Mouse (Mus musculus): ENCODE data around the gene Kif26b. TPM values are rescaled to one million over a fixed set of nuclear protein-coding genes. Genes with fewer than 3 reads are reported as not detected.

Gene Kif26b
- polyA plus RNA-seq, 1 experiment from 2014 or later: 4.9 TPM

GRCm38 (mm10) chr1:178827223-178827622 lies 298.3 kb downstream of the Kif26b start:
- Histone ChIP-seq H3K4me2 (replicated peaks) (no peak overlapping the region), H3K27me3 (replicated peaks) (no peaks in the 10 kb centered on the region), H3K27ac (no peak overlapping the region), H3K9ac (no peak overlapping the region), H3K36me3 (no peaks in the 10 kb centered on the region), H3K4me1 (replicated peaks) (no peaks in the 10 kb centered on the region), H3K9me3 (no peaks in the 10 kb centered on the region), H3K4me3 (replicated peaks) (no peak overlapping the region)
- 81% methylated on average over 3 of the region's 3 CpGs for WGBS
- no peak for ATAC-seq

GRCm38 (mm10) chr1:178829456-178829855 lies 300.5 kb downstream of the Kif26b start:
- no peak overlapping the region for H3K27ac ChIP-seq
- H3K9me3 ChIP-seq: no peaks in the 10 kb centered on the region
- H3K9ac ChIP-seq: no peak overlapping the region
- no peaks in the 10 kb centered on the region for H3K36me3 ChIP-seq
- ATAC-seq: no peak
- no peak overlapping the region for H3K4me3 ChIP-seq (replicated peaks)
- WGBS: 75% methylated on average over 4 of the region's 4 CpGs
- H3K4me1 ChIP-seq (replicated peaks): no peaks in the 10 kb centered on the region
- no peaks in the 10 kb centered on the region for H3K27me3 ChIP-seq (replicated peaks)
- no peak overlapping the region for H3K4me2 ChIP-seq (replicated peaks)

- no peak overlapping the region for H3K27ac ChIP-seq
- H3K9ac ChIP-seq: no peak overlapping the region
- no peaks in the 10 kb centered on the region for H3K4me1 ChIP-seq (replicated peaks)
- H3K4me2 ChIP-seq (replicated peaks): no peak overlapping the region
- H3K4me3 ChIP-seq (replicated peaks): no peak overlapping the region
- H3K27me3 ChIP-seq (replicated peaks): no peaks in the 10 kb centered on the region
- no peaks in the 10 kb centered on the region for H3K36me3 ChIP-seq
- H3K9me3 ChIP-seq: no peaks in the 10 kb centered on the region
- WGBS: 72% methylated on average over 6 of the region's 6 CpGs
- ATAC-seq: no peak
These were observed 303.6 kb downstream of the Kif26b start for GRCm38 (mm10) chr1:178832571-178832970.

GRCm38 (mm10) chr1:178835805-178836204 lies 306.9 kb downstream of the Kif26b start:
- no peaks in the 10 kb centered on the region for H3K4me1 ChIP-seq (replicated peaks)
- no peaks in the 10 kb centered on the region for H3K9me3 ChIP-seq
- WGBS: 80% methylated on average over 9 of the region's 9 CpGs
- no peaks in the 10 kb centered on the region for H3K36me3 ChIP-seq
- no peak overlapping the region for H3K27ac ChIP-seq
- H3K4me2 ChIP-seq (replicated peaks): no peak overlapping the region
- ATAC-seq: no peak
- H3K27me3 ChIP-seq (replicated peaks): no peaks in the 10 kb centered on the region
- H3K9ac ChIP-seq: no peak overlapping the region
- H3K4me3 ChIP-seq (replicated peaks): no peak overlapping the region

GRCm38 (mm10) chr1:178836998-178837397 lies 308.1 kb downstream of the Kif26b start:
- 83% methylated on average over 1 of the region's 1 CpGs for WGBS
- no peak for ATAC-seq
- no peak overlapping the region for H3K4me2 ChIP-seq (replicated peaks)

GRCm38 (mm10) chr1:178838696-178839320 lies 309.9 kb downstream of the Kif26b start:
- no peaks in the 10 kb centered on the region for H3K4me1 ChIP-seq (replicated peaks)
- 74% methylated on average over 10 of the region's 10 CpGs for WGBS

More at GRCm38 (mm10) chr1:178836998-178837397, 308.1 kb downstream of the Kif26b start:
- Histone ChIP-seq H3K4me1 (replicated peaks) (no peaks in the 10 kb centered on the region), H3K9me3 (no peaks in the 10 kb centered on the region), H3K27ac (no peak overlapping the region), H3K27me3 (replicated peaks) (no peaks in the 10 kb centered on the region), H3K4me3 (replicated peaks) (no peak overlapping the region), H3K9ac (no peak overlapping the region), H3K36me3 (no peaks in the 10 kb centered on the region)

GRCm38 (mm10) chr1:178840311-178840710 lies 311.4 kb downstream of the Kif26b start:
- H3K27me3 ChIP-seq (replicated peaks): no peaks in the 10 kb centered on the region
- WGBS: 63% methylated on average over 7 of the region's 7 CpGs
- no peaks in the 10 kb centered on the region for H3K9me3 ChIP-seq
- ATAC-seq: no peak
- no peaks in the 10 kb centered on the region for H3K4me1 ChIP-seq (replicated peaks)
- H3K4me3 ChIP-seq (replicated peaks): no peak overlapping the region
- no peak overlapping the region for H3K4me2 ChIP-seq (replicated peaks)
- H3K27ac ChIP-seq: no peak overlapping the region
- no peak overlapping the region for H3K9ac ChIP-seq
- no peaks in the 10 kb centered on the region for H3K36me3 ChIP-seq

More at GRCm38 (mm10) chr1:178838696-178839320, 309.9 kb downstream of the Kif26b start:
- no peak overlapping the region for H3K4me2 ChIP-seq (replicated peaks)
- no peaks in the 10 kb centered on the region for H3K27me3 ChIP-seq (replicated peaks)
- H3K27ac ChIP-seq: no peak overlapping the region
- H3K36me3 ChIP-seq: no peaks in the 10 kb centered on the region
- H3K4me3 ChIP-seq (replicated peaks): no peak overlapping the region
- H3K9me3 ChIP-seq: no peaks in the 10 kb centered on the region
- no peak overlapping the region for H3K9ac ChIP-seq
- no peak for ATAC-seq

GRCm38 (mm10) chr1:178844839-178845238 lies 315.9 kb downstream of the Kif26b start:
- Histone ChIP-seq H3K27me3 (replicated peaks) (no peaks in the 10 kb centered on the region), H3K4me2 (replicated peaks) (no peak overlapping the region), H3K9me3 (no peaks in the 10 kb centered on the region), H3K27ac (no peak overlapping the region), H3K36me3 (no peaks in the 10 kb centered on the region), H3K4me3 (replicated peaks) (no peak overlapping the region), H3K9ac (no peak overlapping the region), H3K4me1 (replicated peaks) (no peaks in the 10 kb centered on the region)
- no peak for ATAC-seq
- WGBS: 83% methylated on average over 6 of the region's 6 CpGs

- H3K27me3 ChIP-seq (replicated peaks): no peaks in the 10 kb centered on the region
- no peak for ATAC-seq
- WGBS: 52% methylated on average over 5 of the region's 5 CpGs
These were observed 318.6 kb downstream of the Kif26b start for GRCm38 (mm10) chr1:178847569-178847968.

GRCm38 (mm10) chr1:178848380-178849106 lies 319.6 kb downstream of the Kif26b start:
- Histone ChIP-seq H3K9me3 (no peaks in the 10 kb centered on the region), H3K36me3 (no peaks in the 10 kb centered on the region), H3K27ac (no peak overlapping the region), H3K9ac (no peak overlapping the region), H3K4me3 (replicated peaks) (no peak overlapping the region), H3K4me1 (replicated peaks) (no peaks in the 10 kb centered on the region), H3K27me3 (replicated peaks) (no peaks in the 10 kb centered on the region), H3K4me2 (replicated peaks) (no peak overlapping the region)
- WGBS: 70% methylated on average over 5 of the region's 5 CpGs
- no peak for ATAC-seq

More at GRCm38 (mm10) chr1:178847569-178847968, 318.6 kb downstream of the Kif26b start:
- Histone ChIP-seq H3K9me3 (no peaks in the 10 kb centered on the region), H3K4me1 (replicated peaks) (no peaks in the 10 kb centered on the region), H3K4me3 (replicated peaks) (no peak overlapping the region), H3K27ac (no peak overlapping the region), H3K9ac (no peak overlapping the region), H3K36me3 (no peaks in the 10 kb centered on the region), H3K4me2 (replicated peaks) (no peak overlapping the region)

GRCm38 (mm10) chr1:178850569-178850968 lies 321.6 kb downstream of the Kif26b start:
- Histone ChIP-seq H3K9ac (no peak overlapping the region), H3K4me3 (replicated peaks) (no peak overlapping the region), H3K27ac (no peak overlapping the region), H3K9me3 (no peaks in the 10 kb centered on the region), H3K27me3 (replicated peaks) (no peaks in the 10 kb centered on the region), H3K4me2 (replicated peaks) (no peak overlapping the region), H3K36me3 (no peaks in the 10 kb centered on the region), H3K4me1 (replicated peaks) (no peaks in the 10 kb centered on the region)
- ATAC-seq: no peak
- 79% methylated on average over 1 of the region's 1 CpGs for WGBS

GRCm38 (mm10) chr1:178854936-178855335 lies 326.0 kb downstream of the Kif26b start:
- ATAC-seq: no peak
- 92% methylated on average over 4 of the region's 4 CpGs for WGBS
- no peaks in the 10 kb centered on the region for H3K4me1 ChIP-seq (replicated peaks)

GRCm38 (mm10) chr1:178855974-178856373 lies 327.0 kb downstream of the Kif26b start:
- ATAC-seq: no peak
- H3K36me3 ChIP-seq: no peaks in the 10 kb centered on the region
- peaks cover 4% of the 10 kb centered on the region; the same call in 1 of the 2 replicates for H3K4me1 ChIP-seq (replicated peaks)
- H3K27ac ChIP-seq: no peak overlapping the region
- WGBS: 66% methylated on average over 6 of the region's 6 CpGs
- no peak overlapping the region for H3K4me2 ChIP-seq (replicated peaks)
- no peak overlapping the region for H3K4me3 ChIP-seq (replicated peaks)
- no peaks in the 10 kb centered on the region for H3K27me3 ChIP-seq (replicated peaks)
- no peaks in the 10 kb centered on the region for H3K9me3 ChIP-seq
- H3K9ac ChIP-seq: no peak overlapping the region

More at GRCm38 (mm10) chr1:178854936-178855335, 326.0 kb downstream of the Kif26b start:
- no peaks in the 10 kb centered on the region for H3K36me3 ChIP-seq
- H3K4me2 ChIP-seq (replicated peaks): no peak overlapping the region
- H3K4me3 ChIP-seq (replicated peaks): no peak overlapping the region
- no peak overlapping the region for H3K27ac ChIP-seq
- H3K9ac ChIP-seq: no peak overlapping the region
- no peaks in the 10 kb centered on the region for H3K9me3 ChIP-seq
- H3K27me3 ChIP-seq (replicated peaks): no peaks in the 10 kb centered on the region
